ENCODE assay signal across 21 mouse cellular contexts in the genomic region with DNA sequence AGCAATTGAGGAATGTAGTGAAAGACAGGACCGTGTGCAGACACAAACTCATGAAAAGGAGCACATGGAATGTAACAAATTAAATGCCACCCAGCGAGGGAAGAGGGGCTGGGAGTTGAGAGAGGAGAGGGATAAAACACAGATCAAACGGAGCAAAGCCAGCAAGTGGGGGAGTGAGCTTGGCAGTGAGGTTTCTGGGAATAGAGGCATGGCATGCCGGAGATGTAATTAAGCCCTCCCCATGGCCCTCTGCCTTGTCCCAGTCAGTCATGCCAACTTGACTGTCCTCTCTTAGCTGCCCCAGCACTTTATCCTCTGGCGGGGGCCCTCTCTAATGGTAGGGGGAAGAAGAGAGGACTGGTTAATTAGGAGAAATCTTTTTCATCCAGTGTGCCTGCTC.
DNase-seq lines count a peak whose midpoint lies in the region; ATAC-seq and TF ChIP-seq lines count a peak whose summit lies in the region.
"Had no signal": no experiment of that assay in that cellular context is flagged by ENCODE, and none has a peak within 500 bp of the region (broad histone marks: within the 10 kb centered on the region; RNA-seq: fewer than 3 reads in every experiment).

No protein-coding gene starts in this region.

- ATAC-seq in forebrain, embryonic 13.5 days = peak; percentile 78
- no peak for ATAC-seq in forebrain, embryonic 12.5 days (ENCODE audit: low FRiP score)
- peak; percentile 45; the same call in 1 of the 2 replicates for ATAC-seq in hindbrain, embryonic 16.5 days
- ATAC-seq in hindbrain, embryonic 13.5 days (ENCODE audit: low FRiP score) = no peak
- ATAC-seq in midbrain, embryonic 13.5 days = 0 out of 2 replicates have a peak, but pooled peaks have one; percentile 45
- ATAC-seq in midbrain, postnatal 0 days (ENCODE audit: low FRiP score) = no peak

- no peak overlapping the region for H3K4me2 ChIP-seq in forebrain, embryonic 13.5 days
- H3K4me2 ChIP-seq in forebrain, embryonic 12.5 days = no peak overlapping the region
- H3K4me2 ChIP-seq in hindbrain, embryonic 16.5 days (ENCODE audit: low read length) = no peak overlapping the region
- no peak overlapping the region for H3K4me2 ChIP-seq in hindbrain, embryonic 13.5 days
- H3K4me2 ChIP-seq in midbrain, embryonic 13.5 days (replicated peaks) = no peak overlapping the region
- no peak overlapping the region for H3K4me2 ChIP-seq in midbrain, postnatal 0 days (ENCODE audit: low read depth, low read length, poor library complexity, severe bottlenecking)
- H3K4me2 ChIP-seq: heart, embryonic 15.5 days; limb, embryonic 12.5 days; liver, embryonic 13.5 days; lung, embryonic 15.5 days; neural tube, embryonic 12.5 days had no signal

- H3K4me3 ChIP-seq in forebrain, embryonic 13.5 days = no peak overlapping the region
- no peak overlapping the region for H3K4me3 ChIP-seq in forebrain, embryonic 12.5 days (replicated peaks)
- no peak overlapping the region for H3K4me3 ChIP-seq in hindbrain, embryonic 16.5 days (ENCODE audit: low read length)
- H3K4me3 ChIP-seq in hindbrain, embryonic 13.5 days = no peak overlapping the region
- no peak overlapping the region for H3K4me3 ChIP-seq in midbrain, embryonic 13.5 days (replicated peaks)
- H3K4me3 ChIP-seq in midbrain, embryonic 10.5 days = no peak overlapping the region
- H3K4me3 ChIP-seq in midbrain, postnatal 0 days (ENCODE audit: low read depth, low read length) = no peak overlapping the region
- H3K4me3 ChIP-seq: heart, embryonic 15.5 days; left cerebral cortex, adult 2 months; limb, embryonic 12.5 days; liver, embryonic 13.5 days; lung, embryonic 15.5 days; neural tube, embryonic 12.5 days had no signal

- DNase-seq in midbrain, embryonic 10.5 days (ENCODE audit: low spot score) = no peak
- peak; percentile 32 for DNase-seq in midbrain, postnatal 0 days (ENCODE audit: low spot score)
- DNase-seq: adrenal gland, adult 2 months; cerebellum, adult 11 months; cerebellum, postnatal 25 days; heart, adult 18-20 months; kidney, adult 11 months; liver, embryonic 13.5 days; thymus, postnatal 36 days had no signal

- H3K4me1 ChIP-seq in forebrain, embryonic 13.5 days = peaks cover 19% of the 10 kb centered on the region
- H3K4me1 ChIP-seq in forebrain, embryonic 12.5 days = peaks cover 14% of the 10 kb centered on the region
- H3K4me1 ChIP-seq in hindbrain, embryonic 16.5 days (ENCODE audit: control insufficient read depth, insufficient read depth, low read depth, low read length) = no peaks in the 10 kb centered on the region; the same call in 1 of the 2 replicates
- H3K4me1 ChIP-seq in hindbrain, embryonic 13.5 days (replicated peaks) = no peaks in the 10 kb centered on the region; the same call in 1 of the 2 replicates
- peaks cover 8% of the 10 kb centered on the region; the same call in 1 of the 2 replicates for H3K4me1 ChIP-seq in midbrain, embryonic 13.5 days (replicated peaks)
- peaks cover 6% of the 10 kb centered on the region; the same call in 1 of the 2 replicates for H3K4me1 ChIP-seq in midbrain, embryonic 10.5 days
- H3K4me1 ChIP-seq in midbrain, postnatal 0 days (ENCODE audit: insufficient read depth, low read length) = no peaks in the 10 kb centered on the region
- H3K4me1 ChIP-seq: heart, embryonic 15.5 days; limb, embryonic 12.5 days; liver, embryonic 13.5 days; lung, embryonic 15.5 days; neural tube, embryonic 12.5 days had no signal

- 7% methylated on average over 5 of the region's 5 CpGs for WGBS in forebrain, embryonic 13.5 days
- 22% methylated on average over 5 of the region's 5 CpGs for WGBS in forebrain, embryonic 12.5 days
- 26% methylated on average over 5 of the region's 5 CpGs for WGBS in hindbrain, embryonic 16.5 days
- WGBS in hindbrain, embryonic 13.5 days = 55% methylated on average over 5 of the region's 5 CpGs
- 21% methylated on average over 5 of the region's 5 CpGs for WGBS in midbrain, embryonic 13.5 days
- 48% methylated on average over 5 of the region's 5 CpGs for WGBS in midbrain, embryonic 10.5 days
- WGBS in midbrain, postnatal 0 days = 30% methylated on average over 5 of the region's 5 CpGs

- no peaks in the 10 kb centered on the region for H3K36me3 ChIP-seq in forebrain, embryonic 13.5 days (ENCODE audit: poor library complexity, severe bottlenecking)
- no peaks in the 10 kb centered on the region for H3K36me3 ChIP-seq in forebrain, embryonic 12.5 days (replicated peaks)
- no peaks in the 10 kb centered on the region for H3K36me3 ChIP-seq in hindbrain, embryonic 16.5 days (ENCODE audit: control insufficient read depth, insufficient read depth, low read length)
- no peaks in the 10 kb centered on the region for H3K36me3 ChIP-seq in hindbrain, embryonic 13.5 days
- no peaks in the 10 kb centered on the region for H3K36me3 ChIP-seq in midbrain, embryonic 13.5 days
- no peaks in the 10 kb centered on the region for H3K36me3 ChIP-seq in midbrain, embryonic 10.5 days
- H3K36me3 ChIP-seq in midbrain, postnatal 0 days (ENCODE audit: insufficient read depth, low read length) = no peaks in the 10 kb centered on the region
- H3K36me3 ChIP-seq: heart, embryonic 15.5 days; limb, embryonic 12.5 days; liver, embryonic 13.5 days; lung, embryonic 15.5 days; neural tube, embryonic 12.5 days had no signal

- no peaks in the 10 kb centered on the region for H3K27me3 ChIP-seq in forebrain, embryonic 13.5 days
- no peaks in the 10 kb centered on the region for H3K27me3 ChIP-seq in forebrain, embryonic 12.5 days
- no peaks in the 10 kb centered on the region for H3K27me3 ChIP-seq in hindbrain, embryonic 16.5 days (replicated peaks; ENCODE audit: control insufficient read depth, insufficient read depth, low read length)
- H3K27me3 ChIP-seq in hindbrain, embryonic 13.5 days = no peaks in the 10 kb centered on the region
- H3K27me3 ChIP-seq in midbrain, embryonic 13.5 days = no peaks in the 10 kb centered on the region
- H3K27me3 ChIP-seq in midbrain, embryonic 10.5 days (ENCODE audit: low read depth, poor library complexity, severe bottlenecking) = no peaks in the 10 kb centered on the region
- H3K27me3 ChIP-seq in midbrain, postnatal 0 days (ENCODE audit: insufficient read depth, low read length) = no peaks in the 10 kb centered on the region
- H3K27me3 ChIP-seq: CH12.LX; heart, embryonic 15.5 days; liver, embryonic 13.5 days; lung, embryonic 15.5 days; neural tube, embryonic 12.5 days had no signal

- H3K27ac ChIP-seq in forebrain, embryonic 13.5 days = no peak overlapping the region
- no peak overlapping the region for H3K27ac ChIP-seq in forebrain, embryonic 12.5 days
- H3K27ac ChIP-seq in hindbrain, embryonic 16.5 days (ENCODE audit: low read depth, low read length) = no peak overlapping the region
- no peak overlapping the region for H3K27ac ChIP-seq in hindbrain, embryonic 13.5 days
- no peak overlapping the region for H3K27ac ChIP-seq in midbrain, embryonic 13.5 days
- H3K27ac ChIP-seq in midbrain, embryonic 10.5 days (replicated peaks) = no peak overlapping the region
- no peak overlapping the region for H3K27ac ChIP-seq in midbrain, postnatal 0 days (ENCODE audit: low read depth, low read length)
- H3K27ac ChIP-seq: heart, embryonic 15.5 days; left cerebral cortex, adult 2 months; limb, embryonic 12.5 days; liver, embryonic 13.5 days; lung, embryonic 15.5 days; macrophage; neural tube, embryonic 12.5 days had no signal

- no peak overlapping the region for H3K9ac ChIP-seq in forebrain, embryonic 13.5 days
- no peak overlapping the region for H3K9ac ChIP-seq in forebrain, embryonic 12.5 days
- no peak overlapping the region for H3K9ac ChIP-seq in hindbrain, embryonic 16.5 days (ENCODE audit: low read depth, low read length)
- H3K9ac ChIP-seq in hindbrain, embryonic 13.5 days = no peak overlapping the region
- H3K9ac ChIP-seq in midbrain, embryonic 13.5 days (replicated peaks) = no peak overlapping the region
- no peak overlapping the region for H3K9ac ChIP-seq in midbrain, postnatal 0 days (replicated peaks; ENCODE audit: low read length, poor library complexity, severe bottlenecking)
- H3K9ac ChIP-seq: heart, embryonic 15.5 days; limb, embryonic 12.5 days; liver, embryonic 13.5 days; lung, embryonic 15.5 days; neural tube, embryonic 12.5 days had no signal

- TF ChIP-seq CTCF in midbrain, postnatal 0 days (IDR thresholded peaks at IDR 0.05) = no peak

- no peaks in the 10 kb centered on the region for H3K9me3 ChIP-seq in forebrain, embryonic 13.5 days (replicated peaks)
- H3K9me3 ChIP-seq in forebrain, embryonic 12.5 days = no peaks in the 10 kb centered on the region
- H3K9me3 ChIP-seq in hindbrain, embryonic 16.5 days (ENCODE audit: control insufficient read depth, low read length) = no peaks in the 10 kb centered on the region
- no peaks in the 10 kb centered on the region for H3K9me3 ChIP-seq in hindbrain, embryonic 13.5 days
- no peaks in the 10 kb centered on the region for H3K9me3 ChIP-seq in midbrain, embryonic 13.5 days
- H3K9me3 ChIP-seq in midbrain, embryonic 10.5 days (replicated peaks) = no peaks in the 10 kb centered on the region
- no peaks in the 10 kb centered on the region for H3K9me3 ChIP-seq in midbrain, postnatal 0 days (ENCODE audit: low read length)
- H3K9me3 ChIP-seq: heart, embryonic 15.5 days; limb, embryonic 12.5 days; liver, embryonic 13.5 days; lung, embryonic 15.5 days; neural tube, embryonic 12.5 days had no signal

Comparison
In these comparisons a context has a peak if more than half of its experiments do, and no peak if none do; other contexts are left out.
1. ATAC-seq: peak in forebrain, embryonic 13.5 days (single experiment), hindbrain, embryonic 16.5 days (single experiment) and midbrain, embryonic 13.5 days (single experiment); none in forebrain, embryonic 12.5 days (single experiment), hindbrain, embryonic 13.5 days (single experiment) and midbrain, postnatal 0 days (single experiment).